8 mouse cellular contexts compared by ENCODE assay signal in genomic region chr9:106159784-106160301, GRCm38 (mm10). TPM values are rescaled to one million over a fixed set of nuclear protein-coding genes. Genes with fewer than 3 reads are reported as not detected.
DNase-seq lines count a peak whose midpoint lies in the region; ATAC-seq lines count a peak whose summit lies in the region.

No protein-coding gene starts in this region.

- ATAC-seq in inflammation-experienced regulatory T-cells, adult 6 months = peak; percentile 93

- peaks cover 14% of the 10 kb centered on the region for H3K4me1 ChIP-seq in megakaryocyte, embryonic 14.5 days

- H3K36me3 ChIP-seq in megakaryocyte, embryonic 14.5 days (replicated peaks; ENCODE audit: low read length) = no peaks in the 10 kb centered on the region

- peaks cover 8% of the 10 kb centered on the region for H3K27me3 ChIP-seq in megakaryocyte, embryonic 14.5 days (replicated peaks)

- H3K4me3 ChIP-seq in megakaryocyte, embryonic 14.5 days (replicated peaks) = peak overlapping the region; percentile 95

- DNase-seq in adrenal gland, adult 18-20 months (ENCODE audit: low spot score in 2 of 2) = peak; percentile 96 to 97
- DNase-seq in embryo, embryonic 10.5 days (ENCODE audit: low spot score) = peak; percentile 95
- DNase-seq in gastrocnemius, postnatal 14 days = peak; percentile 97
- peak; percentile 63 to 96 for DNase-seq in left cerebral cortex, adult 9 months (ENCODE audit: low spot score in 2 of 2)
- DNase-seq in right cerebral cortex, adult 2 months (ENCODE audit: low spot score in 2 of 2) = peak; percentile 96 to 97
- DNase-seq in urinary bladder, postnatal 10 days (ENCODE audit: low spot score) = peak; percentile 92

- intact Hi-C loops in gastrocnemius, postnatal 14 days (cut with DNase I; ENCODE audit: low total_unique reads) = loop anchor here (10.0 kb wide), 1 partner anchor 115 kb away; no protein-coding TSS in a partner anchor

- no peaks in the 10 kb centered on the region for H3K9me3 ChIP-seq in megakaryocyte, embryonic 14.5 days

RNA-seq across cellular contexts. Expression of gene Glyctk, which starts 1.9 kb away (rescaled TPM):
- total RNA-seq in adrenal gland, adult 18-20 months (2021) = 1 to 10 TPM; 1.9 to 2.7 TPM
- total RNA-seq in gastrocnemius, postnatal 14 days (2021) = 1 to 10 TPM; 1.3 to 1.6 TPM
- 1 to 10 TPM; 2.0 to 4.7 (median 2.1) TPM for polyA plus RNA-seq in inflammation-experienced regulatory T-cells, adult 6 months (2017; shearing (Covaris generic))
- polyA plus RNA-seq in megakaryocyte, embryonic 14.5 days (2012; ENCODE audit: insufficient read depth, low replicate concordance) = 1.1 and 4.1 TPM in 2 replicates

RNA-seq across cellular contexts. Expression of gene Wdr82, which starts 10.9 kb away (rescaled TPM):
- 10 to 100 TPM; 73.7 to 81.6 TPM for total RNA-seq in adrenal gland, adult 18-20 months (2021)
- total RNA-seq in gastrocnemius, postnatal 14 days (2021) = 10 to 100 TPM; 23.4 to 27.4 TPM
- 10 to 100 TPM; 28.3 to 48.5 (median 39.8) TPM for polyA plus RNA-seq in inflammation-experienced regulatory T-cells, adult 6 months (2017; shearing (Covaris generic))
- polyA plus RNA-seq in megakaryocyte, embryonic 14.5 days (2012; ENCODE audit: insufficient read depth, low replicate concordance) = 3.7 and 4.5 TPM in 2 replicates

RNA-seq across cellular contexts. Expression of gene Ppm1m, which starts 39.7 kb away (rescaled TPM):
- total RNA-seq in adrenal gland, adult 18-20 months (2021) = 100 to 1,000 TPM; 105 to 110 TPM
- 1 to 10 TPM; 5.1 to 5.5 TPM for total RNA-seq in gastrocnemius, postnatal 14 days (2021)
- polyA plus RNA-seq in inflammation-experienced regulatory T-cells, adult 6 months (2017; shearing (Covaris generic)) = 10 to 100 TPM; 11.2 to 27.9 (median 20.4) TPM
- polyA plus RNA-seq in megakaryocyte, embryonic 14.5 days (2012; ENCODE audit: insufficient read depth, low replicate concordance) = 8.2 and 12.4 TPM in 2 replicates

RNA-seq across cellular contexts. Expression of gene Twf2, which starts 43.1 kb away (rescaled TPM):
- 10 to 100 TPM; 41.1 to 78.7 TPM for total RNA-seq in adrenal gland, adult 18-20 months (2021)
- total RNA-seq in gastrocnemius, postnatal 14 days (2021) = 10 to 100 TPM; 68.8 to 69.3 TPM
- 100 to 1,000 TPM; 126 to 140 (median 135) TPM for polyA plus RNA-seq in inflammation-experienced regulatory T-cells, adult 6 months (2017; shearing (Covaris generic))
- polyA plus RNA-seq in megakaryocyte, embryonic 14.5 days (2012; ENCODE audit: insufficient read depth, low replicate concordance) = 149 TPM in 2 replicates

Comparison
In these comparisons a context has a peak if more than half of its experiments do, and no peak if none do; other contexts are left out.
1. Peak in every context shown above with its lines: DNase-seq, ATAC-seq and H3K4me3 ChIP-seq.
2. RNA of gene Ppm1m, which starts 39.7 kb away (total RNA-seq): 105 to 110 TPM in adrenal gland, adult 18-20 months; 5.1 to 5.5 TPM in gastrocnemius, postnatal 14 days; every median in the first group is over 10 times any median in the second.